Mouse (Mus musculus) spleen, embryonic (tissue): ENCODE results near the gene Setd2.

Experiments used
- CTCF ChIA-PET: fragments of 350-600 bp; sonication (Branson Sonifier 250); formaldehyde crosslinking; loops from one replicate; lab custom pipeline; 2022; lab: Charles Lee

Setd2 gene

GRCm38 (mm10) chr9:110622621-110623219 is 90.3 kb downstream of the Setd2 start:
- CTCF ChIA-PET: no interaction called here

- CTCF ChIA-PET: no interaction called here
Observed at GRCm38 (mm10) chr9:110623416-110624195, 91.2 kb downstream of the Setd2 start.

- CTCF ChIA-PET: interaction anchor here (0.6 kb wide), 1 partner anchor 8 kb away, joined by 3 read pairs; no protein-coding TSS in a partner anchor
Observed at GRCm38 (mm10) chr9:110624361-110625166, 92.2 kb downstream of the Setd2 start, which contains the start of gene Nradd. Gene Nradd, minus strand, starts transcription at chr9:110624452.

GRCm38 (mm10) chr9:110625350-110625908 is 93.0 kb downstream of the Setd2 start:
- CTCF ChIA-PET: interaction anchor here (1.0 kb wide), 1 partner anchor 9 kb away, joined by 3 read pairs; no protein-coding TSS in a partner anchor

GRCm38 (mm10) chr9:110630171-110630570 is 97.8 kb downstream of the Setd2 start:
- CTCF ChIA-PET: interaction anchor here (0.5 kb wide), 1 partner anchor 136 kb away, joined by 10 read pairs; no protein-coding TSS in a partner anchor

- CTCF ChIA-PET: interaction anchor here (0.5 to 0.6 kb wide), 2 partner anchors 159 to 172 kb away, joined by 3 to 4 read pairs; no protein-coding TSS in a partner anchor
Observed at GRCm38 (mm10) chr9:110631191-110631590, 98.8 kb downstream of the Setd2 start.

GRCm38 (mm10) chr9:110631651-110632275 is 99.4 kb downstream of the Setd2 start:
- CTCF ChIA-PET: interaction anchor here (0.5 to 0.9 kb wide), 3 partner anchors 21 to 173 kb away, joined by 3 to 4 read pairs (median 3); no protein-coding TSS in a partner anchor

GRCm38 (mm10) chr9:110632671-110633070 is 100.3 kb downstream of the Setd2 start:
- CTCF ChIA-PET: interaction anchor here (0.5 to 0.9 kb wide), 3 partner anchors 20 to 224 kb away, joined by 3 read pairs; no protein-coding TSS in a partner anchor

- CTCF ChIA-PET: interaction anchor here (0.5 to 1.4 kb wide), 3 partner anchors 19 to 33 kb away, joined by 3 to 7 read pairs (median 3); no protein-coding TSS in a partner anchor
Observed at GRCm38 (mm10) chr9:110633882-110634281, 101.5 kb downstream of the Setd2 start.

- CTCF ChIA-PET: interaction anchor here (0.5 to 1.5 kb wide), 9 partner anchors 10 to 79 kb away, joined by 3 to 12 read pairs (median 5); no protein-coding TSS in a partner anchor
Observed at GRCm38 (mm10) chr9:110635225-110635624, 102.8 kb downstream of the Setd2 start.

- CTCF ChIA-PET: no interaction called here
Observed at GRCm38 (mm10) chr9:110638611-110639021, 106.2 kb downstream of the Setd2 start.

- CTCF ChIA-PET: no interaction called here
Observed at GRCm38 (mm10) chr9:110641006-110641405, 108.6 kb downstream of the Setd2 start.

- CTCF ChIA-PET: no interaction called here
Observed at GRCm38 (mm10) chr9:110642812-110643524, 110.6 kb downstream of the Setd2 start.

- CTCF ChIA-PET: no interaction called here
Observed at GRCm38 (mm10) chr9:110643787-110644186, 111.4 kb downstream of the Setd2 start.

- CTCF ChIA-PET: no interaction called here
Observed at GRCm38 (mm10) chr9:110644295-110644694, 111.9 kb downstream of the Setd2 start.

- CTCF ChIA-PET: interaction anchor here (0.7 kb wide), 1 partner anchor 10 kb away, joined by 12 read pairs; no protein-coding TSS in a partner anchor
Observed at GRCm38 (mm10) chr9:110645219-110645618, 112.8 kb downstream of the Setd2 start.

GRCm38 (mm10) chr9:110649775-110650174 is 117.4 kb downstream of the Setd2 start:
- CTCF ChIA-PET: no interaction called here

GRCm38 (mm10) chr9:110651931-110652722 is 119.7 kb downstream of the Setd2 start:
- CTCF ChIA-PET: interaction anchor here (0.7 to 0.8 kb wide), 2 partner anchors 20 to 40 kb away, joined by 3 read pairs; no protein-coding TSS in a partner anchor
